Mouse (Mus musculus) urinary bladder, postnatal 36 days (tissue): ENCODE results near the gene Eml3.

Source experiments
- DNase-seq, 2 experiments: peaks; one replicate each; pipeline ENCODE4 v3.0.0; 2022; ENCODE audit warnings: low spot score in 2 of 2, mixed read lengths in 1 of 2

Gene Eml3

GRCm38 (mm10) chr19:8988346-8989065, 59.2 kb downstream of the Eml3 start:
- no peak for DNase-seq

- DNase-seq = peak; percentile 77 to 88
These were observed 59.8 kb downstream of the Eml3 start, which contains the start of gene Ahnak for GRCm38 (mm10) chr19:8989066-8989566. Ahnak (plus strand) TSS chr19:8989284.

GRCm38 (mm10) chr19:8989567-8990431, 60.4 kb downstream of the Eml3 start:
- peak; percentile 87 to 93 for DNase-seq

GRCm38 (mm10) chr19:8990432-8991102, 61.2 kb downstream of the Eml3 start:
- DNase-seq = no peak
